Mouse (Mus musculus): Measurements from ENCODE around the gene Taf11. TPM values are rescaled to one million over a fixed set of nuclear protein-coding genes. Genes with fewer than 3 reads are reported as not detected.
A peak's percentile ranks its signal among the peaks of the same experiment; 100 is the strongest.

The Taf11 gene
- polyA plus RNA-seq, 1 experiment from 2014 or later: 61.0 TPM

- Histone ChIP-seq H3K4me2 (peak within 1 kb of the TSS; percentile 88), H3K27ac (ENCODE audit: low read depth, low read length) (peak within 1 kb of the TSS; percentile 70), H3K4me1 (replicated peaks; ENCODE audit: control insufficient read depth, insufficient read depth, low read length) (peaks cover 16% of the 10 kb centered on the region), H3K9ac (ENCODE audit: low read depth, low read length) (peak within 1 kb of the TSS; percentile 85), H3K36me3 (ENCODE audit: control insufficient read depth, insufficient read depth, low read length) (0 out of 2 replicates have a peak, but pooled peaks cover 2% of the 10 kb centered on the region), H3K9me3 (ENCODE audit: control insufficient read depth, low read length) (no peaks in the 10 kb centered on the region), H3K27me3 (replicated peaks; ENCODE audit: control insufficient read depth, insufficient read depth, low read length) (no peaks in the 10 kb centered on the region), H3K4me3 (ENCODE audit: low read depth, low read length) (peak within 1 kb of the TSS; percentile 92)
- DNase-seq (ENCODE audit: low spot score): peak; percentile 89
- peak; percentile 86 for ATAC-seq (replicated peaks; ENCODE audit: low FRiP score)
- under 1% methylated on average over 77 of the region's 78 CpGs for WGBS
Measured at GRCm38 (mm10) chr17:27908888-27909621, 589 bp downstream of the Taf11 start, which contains the start of gene Anks1. Anks1 (plus strand) TSS chr17:27909306.

- DNase-seq (ENCODE audit: low spot score) (peak; percentile 50), ATAC-seq (replicated peaks; ENCODE audit: low FRiP score) (no peak; the same call in 1 of the 2 replicates)
- 0% methylated on average over 12 of the region's 12 CpGs for WGBS
- Histone ChIP-seq H3K9ac (ENCODE audit: low read depth, low read length) (peak overlapping the region; percentile 85), H3K27me3 (replicated peaks; ENCODE audit: control insufficient read depth, insufficient read depth, low read length) (no peaks in the 10 kb centered on the region), H3K4me1 (replicated peaks; ENCODE audit: control insufficient read depth, insufficient read depth, low read length) (peaks cover 16% of the 10 kb centered on the region), H3K4me2 (peak overlapping the region; percentile 88), H3K4me3 (ENCODE audit: low read depth, low read length) (peak overlapping the region; percentile 92), H3K27ac (ENCODE audit: low read depth, low read length) (peak overlapping the region; percentile 70), H3K9me3 (ENCODE audit: control insufficient read depth, low read length) (no peaks in the 10 kb centered on the region), H3K36me3 (ENCODE audit: control insufficient read depth, insufficient read depth, low read length) (peaks cover 6% of the 10 kb centered on the region)
Measured at GRCm38 (mm10) chr17:27908206-27908887, 1.3 kb downstream of the Taf11 start.

- H3K27ac ChIP-seq (ENCODE audit: low read depth, low read length): peak overlapping the region; percentile 70
- no peaks in the 10 kb centered on the region for H3K9me3 ChIP-seq (ENCODE audit: control insufficient read depth, low read length)
- peaks cover 16% of the 10 kb centered on the region for H3K4me1 ChIP-seq (replicated peaks; ENCODE audit: control insufficient read depth, insufficient read depth, low read length)
- under 1% methylated on average over 45 of the region's 45 CpGs for WGBS
- DNase-seq (ENCODE audit: low spot score) (peak; percentile 89), ATAC-seq (replicated peaks; ENCODE audit: low FRiP score) (peak; percentile 59)
- H3K36me3 ChIP-seq (ENCODE audit: control insufficient read depth, insufficient read depth, low read length): peaks cover 9% of the 10 kb centered on the region
- H3K27me3 ChIP-seq (replicated peaks; ENCODE audit: control insufficient read depth, insufficient read depth, low read length): no peaks in the 10 kb centered on the region
- peak overlapping the region; percentile 88 for H3K4me2 ChIP-seq
- H3K4me3 ChIP-seq (ENCODE audit: low read depth, low read length): peak overlapping the region; percentile 92
- peak overlapping the region; percentile 85 for H3K9ac ChIP-seq (ENCODE audit: low read depth, low read length)
Measured at GRCm38 (mm10) chr17:27907512-27908205, 2.0 kb downstream of the Taf11 start.

GRCm38 (mm10) chr17:27886499-27887210 lies 23.0 kb downstream of the Taf11 start:
- 85% methylated on average over 19 of the region's 19 CpGs for WGBS
- ATAC-seq (replicated peaks; ENCODE audit: low FRiP score) (no peak), DNase-seq (ENCODE audit: low spot score) (no peak)
- Histone ChIP-seq H3K36me3 (ENCODE audit: control insufficient read depth, insufficient read depth, low read length) (peaks cover 38% of the 10 kb centered on the region), H3K4me1 (replicated peaks; ENCODE audit: control insufficient read depth, insufficient read depth, low read length) (no peaks in the 10 kb centered on the region), H3K9me3 (ENCODE audit: control insufficient read depth, low read length) (no peaks in the 10 kb centered on the region), H3K4me2 (no peak overlapping the region), H3K4me3 (ENCODE audit: low read depth, low read length) (no peak overlapping the region), H3K27me3 (replicated peaks; ENCODE audit: control insufficient read depth, insufficient read depth, low read length) (no peaks in the 10 kb centered on the region), H3K27ac (ENCODE audit: low read depth, low read length) (no peak overlapping the region), H3K9ac (ENCODE audit: low read depth, low read length) (no peak overlapping the region)

- no peak for ATAC-seq (replicated peaks; ENCODE audit: low FRiP score)
- no peak overlapping the region for H3K27ac ChIP-seq (ENCODE audit: low read depth, low read length)
Measured at GRCm38 (mm10) chr17:27883994-27884393, 25.6 kb downstream of the Taf11 start.

GRCm38 (mm10) chr17:27883129-27883528 lies 26.5 kb downstream of the Taf11 start:
- H3K27me3 ChIP-seq (replicated peaks; ENCODE audit: control insufficient read depth, insufficient read depth, low read length): no peaks in the 10 kb centered on the region
- no peak overlapping the region for H3K4me3 ChIP-seq (ENCODE audit: low read depth, low read length)
- WGBS: 92% methylated on average over 8 of the region's 8 CpGs
- no peak overlapping the region for H3K27ac ChIP-seq (ENCODE audit: low read depth, low read length)
- H3K36me3 ChIP-seq (ENCODE audit: control insufficient read depth, insufficient read depth, low read length): peaks cover 43% of the 10 kb centered on the region
- DNase-seq (ENCODE audit: low spot score) (no peak), ATAC-seq (replicated peaks; ENCODE audit: low FRiP score) (no peak)
- no peak overlapping the region for H3K4me2 ChIP-seq
- no peak overlapping the region for H3K9ac ChIP-seq (ENCODE audit: low read depth, low read length)
- no peaks in the 10 kb centered on the region for H3K4me1 ChIP-seq (replicated peaks; ENCODE audit: control insufficient read depth, insufficient read depth, low read length)
- H3K9me3 ChIP-seq (ENCODE audit: control insufficient read depth, low read length): no peaks in the 10 kb centered on the region

More at GRCm38 (mm10) chr17:27883994-27884393, 25.6 kb downstream of the Taf11 start:
- H3K4me1 ChIP-seq (replicated peaks; ENCODE audit: control insufficient read depth, insufficient read depth, low read length): no peaks in the 10 kb centered on the region
- no peak overlapping the region for H3K9ac ChIP-seq (ENCODE audit: low read depth, low read length)
- H3K36me3 ChIP-seq (ENCODE audit: control insufficient read depth, insufficient read depth, low read length): peaks cover 47% of the 10 kb centered on the region
- DNase-seq (ENCODE audit: low spot score): no peak
- no peak overlapping the region for H3K4me2 ChIP-seq
- no peaks in the 10 kb centered on the region for H3K9me3 ChIP-seq (ENCODE audit: control insufficient read depth, low read length)
- 88% methylated on average over 6 of the region's 6 CpGs for WGBS
- H3K27me3 ChIP-seq (replicated peaks; ENCODE audit: control insufficient read depth, insufficient read depth, low read length): no peaks in the 10 kb centered on the region
- H3K4me3 ChIP-seq (ENCODE audit: low read depth, low read length): no peak overlapping the region

GRCm38 (mm10) chr17:27881518-27881917 lies 28.1 kb downstream of the Taf11 start:
- Histone ChIP-seq H3K4me3 (ENCODE audit: low read depth, low read length) (no peak overlapping the region), H3K27me3 (replicated peaks; ENCODE audit: control insufficient read depth, insufficient read depth, low read length) (no peaks in the 10 kb centered on the region), H3K9ac (ENCODE audit: low read depth, low read length) (no peak overlapping the region), H3K36me3 (ENCODE audit: control insufficient read depth, insufficient read depth, low read length) (peaks cover 34% of the 10 kb centered on the region), H3K9me3 (ENCODE audit: control insufficient read depth, low read length) (no peaks in the 10 kb centered on the region), H3K27ac (ENCODE audit: low read depth, low read length) (no peak overlapping the region), H3K4me1 (replicated peaks; ENCODE audit: control insufficient read depth, insufficient read depth, low read length) (no peaks in the 10 kb centered on the region), H3K4me2 (no peak overlapping the region)
- 0 out of 2 replicates have a peak, but pooled peaks have one; percentile 29 for ATAC-seq (replicated peaks; ENCODE audit: low FRiP score)
- DNase-seq (ENCODE audit: low spot score): no peak
- 72% methylated on average over 11 of the region's 11 CpGs for WGBS

- Histone ChIP-seq H3K4me3 (ENCODE audit: low read depth, low read length) (no peak overlapping the region), H3K9me3 (ENCODE audit: control insufficient read depth, low read length) (no peaks in the 10 kb centered on the region), H3K4me2 (peak overlapping the region; percentile 55), H3K9ac (ENCODE audit: low read depth, low read length) (no peak overlapping the region), H3K27ac (ENCODE audit: low read depth, low read length) (no peak overlapping the region), H3K4me1 (replicated peaks; ENCODE audit: control insufficient read depth, insufficient read depth, low read length) (peaks cover 22% of the 10 kb centered on the region), H3K36me3 (ENCODE audit: control insufficient read depth, insufficient read depth, low read length) (no peaks in the 10 kb centered on the region; the same call in 1 of the 2 replicates), H3K27me3 (replicated peaks; ENCODE audit: control insufficient read depth, insufficient read depth, low read length) (no peaks in the 10 kb centered on the region)
- WGBS: 33% methylated on average over 5 of the region's 5 CpGs
- ATAC-seq (replicated peaks; ENCODE audit: low FRiP score): peak; percentile 91
- no peak for DNase-seq (ENCODE audit: low spot score)
Measured at GRCm38 (mm10) chr17:27874510-27874909, 35.1 kb downstream of the Taf11 start.

All from liver, embryonic 11.5 days (tissue).